Comparison of ENCODE assay signal across 13 mouse cellular contexts in the genomic region with DNA sequence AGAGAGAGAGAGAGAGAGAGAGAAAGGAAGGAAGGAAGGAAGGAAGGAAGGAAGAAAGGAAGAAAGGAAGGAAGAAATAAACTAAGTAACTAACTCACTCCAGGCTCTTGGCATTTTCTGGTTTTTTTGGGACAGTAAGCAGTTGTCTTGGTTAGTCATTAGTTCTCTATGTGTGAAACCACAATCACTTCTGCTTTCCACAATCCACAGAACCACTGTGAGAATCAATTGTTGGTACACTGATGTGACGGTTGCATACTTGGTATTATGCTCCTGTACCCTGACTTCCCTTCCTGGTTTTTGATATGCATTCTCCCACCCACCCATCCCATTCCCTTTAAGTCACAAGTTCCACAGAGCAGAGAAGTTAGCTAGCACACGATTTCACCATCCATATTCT. TPM values are rescaled to one million over a fixed set of nuclear protein-coding genes. Genes with fewer than 3 reads are reported as not detected.
DNase-seq lines count a peak whose midpoint lies in the region; ATAC-seq and TF ChIP-seq lines count a peak whose summit lies in the region.
"Had no signal": no experiment of that assay in that cellular context is flagged by ENCODE, and none has a peak within 500 bp of the region (broad histone marks: within the 10 kb centered on the region; RNA-seq: fewer than 3 reads in every experiment).

No protein-coding gene starts in this region.

- ATAC-seq in forebrain, embryonic 12.5 days (ENCODE audit: low FRiP score) = no peak
- ATAC-seq in forebrain, embryonic 16.5 days = no peak
- no peak for ATAC-seq in lung, embryonic 14.5 days (ENCODE audit: insufficient read depth)
- ATAC-seq in granulocyte monocyte progenitor cell, adult 5-6 weeks (replicated peaks; ENCODE audit: poor library complexity, severe bottlenecking) = peak; percentile 65

- H3K27ac ChIP-seq in forebrain, embryonic 12.5 days = no peak overlapping the region
- H3K27ac ChIP-seq in forebrain, embryonic 16.5 days (ENCODE audit: low read length) = no peak overlapping the region
- no peak overlapping the region for H3K27ac ChIP-seq in lung, embryonic 14.5 days (ENCODE audit: low read depth)

- H3K9me3 ChIP-seq in forebrain, embryonic 12.5 days = no peaks in the 10 kb centered on the region
- H3K9me3 ChIP-seq in forebrain, embryonic 16.5 days (ENCODE audit: control insufficient read depth, low read length) = no peaks in the 10 kb centered on the region
- H3K9me3 ChIP-seq in lung, embryonic 14.5 days (ENCODE audit: low read depth, low read length) = no peaks in the 10 kb centered on the region
- no peaks in the 10 kb centered on the region for H3K9me3 ChIP-seq in megakaryocyte, embryonic 14.5 days

- no peak for DNase-seq in lung, embryonic 14.5 days
- DNase-seq in lung, postnatal 14 days = no peak
- DNase-seq in left cerebral cortex, adult 18-20 months (ENCODE audit: low spot score in 2 of 2) = no peak
- DNase-seq in Muller cell, postnatal 12 days (ENCODE audit: inconsistent ontology term) = no peak
- DNase-seq: cerebellum, postnatal 10 days; heart, adult 18-20 months; kidney, postnatal 14 days; lung, postnatal 4 days had no signal

- peak overlapping the region; percentile 89; the same call in 1 of the 2 replicates for H3K4me3 ChIP-seq in forebrain, embryonic 12.5 days (replicated peaks)
- no peak overlapping the region for H3K4me3 ChIP-seq in forebrain, embryonic 16.5 days (replicated peaks; ENCODE audit: low read length)
- no peak overlapping the region for H3K4me3 ChIP-seq in lung, embryonic 14.5 days (ENCODE audit: low read depth, low read length)
- H3K4me3 ChIP-seq in megakaryocyte, embryonic 14.5 days (replicated peaks) = peak overlapping the region; percentile 98

- no peak overlapping the region for H3K9ac ChIP-seq in forebrain, embryonic 12.5 days
- H3K9ac ChIP-seq in forebrain, embryonic 16.5 days (replicated peaks; ENCODE audit: low read depth, low read length) = no peak overlapping the region
- H3K9ac ChIP-seq in lung, embryonic 14.5 days = no peak overlapping the region

- 82% methylated on average over 2 of the region's 2 CpGs for WGBS in forebrain, embryonic 12.5 days
- 76% methylated on average over 2 of the region's 2 CpGs for WGBS in forebrain, embryonic 16.5 days
- WGBS in lung, embryonic 14.5 days = 71% methylated on average over 2 of the region's 2 CpGs

- TF ChIP-seq CTCF in lung, embryonic 14.5 days (IDR thresholded peaks at IDR 0.05; ENCODE audit: low read depth) = no peak

- H3K27me3 ChIP-seq in forebrain, embryonic 12.5 days = no peaks in the 10 kb centered on the region
- H3K27me3 ChIP-seq in forebrain, embryonic 16.5 days (replicated peaks; ENCODE audit: control insufficient read depth, insufficient read depth, low read length) = no peaks in the 10 kb centered on the region
- no peaks in the 10 kb centered on the region for H3K27me3 ChIP-seq in lung, embryonic 14.5 days (ENCODE audit: insufficient read depth, low read length)
- H3K27me3 ChIP-seq in megakaryocyte, embryonic 14.5 days (replicated peaks) = no peaks in the 10 kb centered on the region

- H3K4me1 ChIP-seq in forebrain, embryonic 12.5 days = peaks cover 22% of the 10 kb centered on the region
- H3K4me1 ChIP-seq in forebrain, embryonic 16.5 days (replicated peaks; ENCODE audit: control insufficient read depth, insufficient read depth, low read length) = peaks cover 16% of the 10 kb centered on the region
- H3K4me1 ChIP-seq in lung, embryonic 14.5 days (ENCODE audit: insufficient read depth) = peaks cover 12% of the 10 kb centered on the region; the same call in 1 of the 2 replicates
- H3K4me1 ChIP-seq in megakaryocyte, embryonic 14.5 days = peaks cover 43% of the 10 kb centered on the region

- peaks cover 39% of the 10 kb centered on the region for H3K36me3 ChIP-seq in forebrain, embryonic 12.5 days (replicated peaks)
- peaks cover 19% of the 10 kb centered on the region for H3K36me3 ChIP-seq in forebrain, embryonic 16.5 days (ENCODE audit: control insufficient read depth, insufficient read depth)
- H3K36me3 ChIP-seq in lung, embryonic 14.5 days (ENCODE audit: insufficient read depth) = peaks cover 40% of the 10 kb centered on the region
- peaks cover 51% of the 10 kb centered on the region for H3K36me3 ChIP-seq in megakaryocyte, embryonic 14.5 days (replicated peaks; ENCODE audit: low read length)

- 0 out of 2 replicates have a peak overlapping the region, but pooled peaks have one; percentile 87 for H3K4me2 ChIP-seq in forebrain, embryonic 12.5 days
- H3K4me2 ChIP-seq in forebrain, embryonic 16.5 days (ENCODE audit: low read length) = no peak overlapping the region
- H3K4me2 ChIP-seq in lung, embryonic 14.5 days = peak overlapping the region; percentile 68

RNA-seq across cellular contexts. Expression of a gene that starts 1.8 kb away (rescaled TPM):
- polyA plus RNA-seq in forebrain, embryonic 12.5 days (2016; fragmentation: Nextera tagmentation; extraction: Ambion mirVana) = 32.7 and 35.9 TPM in 2 replicates
- polyA plus RNA-seq in forebrain, embryonic 16.5 days (2015; fragmentation: Nextera tagmentation; extraction: Ambion mirVana) = 25.1 and 25.8 TPM in 2 replicates
- polyA plus RNA-seq in lung, embryonic 14.5 days (2014; fragmentation: Nextera tagmentation; extraction: Ambion mirVana) = 23.5 and 25.1 TPM in 2 replicates
- 36.1 and 46.0 TPM in 2 replicates for total RNA-seq in granulocyte monocyte progenitor cell, adult 5-6 weeks (2014; fragmentation: Nextera tagmentation)
- total RNA-seq in granulocyte monocyte progenitor cell, adult 5-6 weeks (2017) = 65.5 and 67.5 TPM in 2 replicates
- polyA plus RNA-seq in megakaryocyte, embryonic 14.5 days (2012; ENCODE audit: insufficient read depth, low replicate concordance) = 18.8 and 29.4 TPM in 2 replicates
- 10 to 100 TPM; 28.5 to 28.9 TPM for total RNA-seq in left cerebral cortex, adult 18-20 months (2021)

RNA-seq across cellular contexts. Expression of a gene that starts 1.8 kb away (rescaled TPM):
- polyA plus RNA-seq in forebrain, embryonic 12.5 days (2016; fragmentation: Nextera tagmentation; extraction: Ambion mirVana) = 21.7 and 23.4 TPM in 2 replicates
- polyA plus RNA-seq in forebrain, embryonic 16.5 days (2015; fragmentation: Nextera tagmentation; extraction: Ambion mirVana) = 30.8 and 31.5 TPM in 2 replicates
- 25.1 and 26.0 TPM in 2 replicates for polyA plus RNA-seq in lung, embryonic 14.5 days (2014; fragmentation: Nextera tagmentation; extraction: Ambion mirVana)
- 9.3 and 15.8 TPM in 2 replicates for total RNA-seq in granulocyte monocyte progenitor cell, adult 5-6 weeks (2014; fragmentation: Nextera tagmentation)
- total RNA-seq in granulocyte monocyte progenitor cell, adult 5-6 weeks (2017) = 14.0 and 23.0 TPM in 2 replicates
- polyA plus RNA-seq in megakaryocyte, embryonic 14.5 days (2012; ENCODE audit: insufficient read depth, low replicate concordance) = 2.1 and 10.7 TPM in 2 replicates
- 10 to 100 TPM; 15.6 to 17.5 TPM for total RNA-seq in left cerebral cortex, adult 18-20 months (2021)

RNA-seq across cellular contexts. Expression of a gene that starts 15.1 kb away (rescaled TPM):
- 0.15 TPM in 1 of 2 replicates, not detected in the other for polyA plus RNA-seq in forebrain, embryonic 12.5 days (2016; fragmentation: Nextera tagmentation; extraction: Ambion mirVana)
- 0.20 and 0.30 TPM in 2 replicates for polyA plus RNA-seq in forebrain, embryonic 16.5 days (2015; fragmentation: Nextera tagmentation; extraction: Ambion mirVana)
- 3.6 and 7.4 TPM in 2 replicates for polyA plus RNA-seq in lung, embryonic 14.5 days (2014; fragmentation: Nextera tagmentation; extraction: Ambion mirVana)
- total RNA-seq in granulocyte monocyte progenitor cell, adult 5-6 weeks (2014; fragmentation: Nextera tagmentation) = 206 and 211 TPM in 2 replicates
- total RNA-seq in granulocyte monocyte progenitor cell, adult 5-6 weeks (2017) = 304 and 315 TPM in 2 replicates
- polyA plus RNA-seq in megakaryocyte, embryonic 14.5 days (2012; ENCODE audit: insufficient read depth, low replicate concordance) = 1.6 and 26.3 TPM in 2 replicates
- total RNA-seq in left cerebral cortex, adult 18-20 months (2021) = under 1 TPM in 1 of 2 experiments, not detected in 1; 0.26 TPM
- polyA plus RNA-seq: C2C12 had no signal

RNA-seq across cellular contexts. Expression of a gene that starts 44.6 kb away (rescaled TPM):
- 38.7 and 39.6 TPM in 2 replicates for polyA plus RNA-seq in forebrain, embryonic 12.5 days (2016; fragmentation: Nextera tagmentation; extraction: Ambion mirVana)
- 35.0 and 35.5 TPM in 2 replicates for polyA plus RNA-seq in forebrain, embryonic 16.5 days (2015; fragmentation: Nextera tagmentation; extraction: Ambion mirVana)
- 45.1 and 51.3 TPM in 2 replicates for polyA plus RNA-seq in lung, embryonic 14.5 days (2014; fragmentation: Nextera tagmentation; extraction: Ambion mirVana)
- total RNA-seq in granulocyte monocyte progenitor cell, adult 5-6 weeks (2014; fragmentation: Nextera tagmentation) = 23.9 and 30.6 TPM in 2 replicates
- 28.2 and 28.7 TPM in 2 replicates for total RNA-seq in granulocyte monocyte progenitor cell, adult 5-6 weeks (2017)
- 26.8 and 45.7 TPM in 2 replicates for polyA plus RNA-seq in megakaryocyte, embryonic 14.5 days (2012; ENCODE audit: insufficient read depth, low replicate concordance)
- 10 to 100 TPM; 16.3 to 20.3 TPM for total RNA-seq in left cerebral cortex, adult 18-20 months (2021)

RNA-seq across cellular contexts. Expression of a gene that starts 50.4 kb away (rescaled TPM):
- polyA plus RNA-seq in forebrain, embryonic 12.5 days (2016; fragmentation: Nextera tagmentation; extraction: Ambion mirVana) = 0.05 and 0.22 TPM in 2 replicates
- 0.03 TPM in 1 of 2 replicates, not detected in the other for polyA plus RNA-seq in forebrain, embryonic 16.5 days (2015; fragmentation: Nextera tagmentation; extraction: Ambion mirVana)
- 0.09 TPM in 1 of 2 replicates, not detected in the other for polyA plus RNA-seq in lung, embryonic 14.5 days (2014; fragmentation: Nextera tagmentation; extraction: Ambion mirVana)
- 0.13 and 2.1 TPM in 2 replicates for total RNA-seq in granulocyte monocyte progenitor cell, adult 5-6 weeks (2014; fragmentation: Nextera tagmentation)
- total RNA-seq in granulocyte monocyte progenitor cell, adult 5-6 weeks (2017) = 0.17 and 1.3 TPM in 2 replicates
- polyA plus RNA-seq in megakaryocyte, embryonic 14.5 days (2012; ENCODE audit: insufficient read depth, low replicate concordance) = 0.62 and 0.72 TPM in 2 replicates
- under 1 TPM; 0.73 to 0.91 TPM for total RNA-seq in left cerebral cortex, adult 18-20 months (2021)
- polyA plus RNA-seq: C2C12 had no signal

Comparison
In these comparisons a context has a peak if more than half of its experiments do, and no peak if none do; other contexts are left out.
1. H3K4me3 ChIP-seq: peak in forebrain, embryonic 12.5 days (single experiment) and megakaryocyte, embryonic 14.5 days (single experiment); none in forebrain, embryonic 16.5 days (single experiment) and lung, embryonic 14.5 days (single experiment).